Mouse (Mus musculus) A20 (cell line): ENCODE data around the gene Slc38a11.

Experiments used
- DNase-seq: peaks from one replicate; pipeline ENCODE4 v3.0.0-alpha.2; 2011; ENCODE audit warnings: low read depth, low spot score

Slc38a11 gene

DNA sequence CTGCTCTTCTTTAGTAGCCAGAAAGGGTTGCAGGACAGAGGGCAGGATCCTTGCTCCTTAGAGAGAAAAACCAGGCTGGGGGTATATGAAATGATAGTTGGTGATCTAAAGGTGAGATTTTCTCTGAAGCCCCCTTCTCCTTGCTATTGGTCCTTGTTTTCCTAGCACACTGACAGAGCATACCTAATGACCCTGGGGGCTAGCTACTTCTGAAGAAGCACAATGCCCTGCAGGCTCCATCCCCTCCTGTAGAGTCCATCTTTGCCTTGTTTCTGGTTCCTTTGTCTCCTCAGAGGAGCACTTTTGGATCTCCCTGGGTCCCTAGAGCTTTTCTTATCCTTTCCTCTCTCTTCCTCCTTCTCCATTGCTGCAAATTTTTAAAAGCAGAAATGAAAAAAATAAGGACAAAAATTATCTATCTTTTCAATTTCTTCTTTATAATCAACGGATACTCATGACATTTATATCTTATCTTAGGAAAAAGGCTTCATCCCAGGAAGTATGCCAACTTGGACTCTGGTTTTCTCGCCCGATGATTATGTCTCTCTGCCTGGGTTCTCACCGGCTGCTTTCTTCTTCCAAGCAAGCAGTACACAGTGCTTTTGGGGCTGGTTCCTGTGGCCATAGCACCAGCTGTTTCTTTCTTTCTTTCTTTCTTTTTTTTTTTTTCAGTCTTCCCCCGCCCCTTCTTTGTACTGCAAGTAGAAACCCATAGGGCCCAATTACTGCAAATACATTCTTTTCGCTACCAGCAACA lies 41.7 kb downstream of the Slc38a11 start:
- no peak for DNase-seq

DNA sequence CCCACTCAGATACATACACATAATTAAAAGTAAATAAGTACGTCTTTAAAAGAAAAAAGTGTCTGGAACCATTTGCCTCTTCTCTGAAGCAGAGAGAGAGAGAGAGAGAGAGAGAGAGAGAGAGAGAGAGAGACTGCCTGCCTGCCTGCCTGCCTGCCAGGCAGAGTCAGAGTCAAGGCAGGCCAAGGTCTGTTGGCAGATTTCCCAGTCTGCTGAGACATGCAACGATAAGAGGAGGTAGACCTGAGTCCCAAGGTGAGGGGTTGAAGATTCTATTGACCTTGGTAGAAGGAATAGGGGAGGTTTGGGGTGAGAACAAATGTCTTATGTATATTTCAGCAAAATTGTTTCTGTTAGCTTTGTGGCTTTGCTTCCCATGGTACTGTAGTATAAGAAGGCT lies 42.9 kb downstream of the Slc38a11 start:
- DNase-seq: no peak

DNA sequence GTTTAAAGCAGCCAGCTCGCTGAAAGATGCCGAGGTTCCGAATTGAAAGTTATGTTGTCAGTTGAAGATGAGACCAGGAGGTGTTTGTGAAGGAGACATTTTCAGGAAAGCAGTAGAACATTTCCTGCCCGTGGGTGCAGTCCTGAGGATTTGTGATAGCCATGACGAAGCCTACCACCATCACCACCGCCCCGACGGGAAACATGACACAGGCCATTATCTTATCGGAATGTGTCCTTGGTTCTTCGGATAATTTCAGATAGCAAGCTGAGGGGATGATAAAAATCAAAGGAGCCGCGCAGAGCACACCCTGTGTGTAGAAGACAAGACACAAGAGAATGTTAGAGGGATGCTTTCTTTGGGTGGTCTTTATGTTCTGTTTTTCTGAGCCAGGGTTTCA lies 47.1 kb downstream of the Slc38a11 start:
- no peak for DNase-seq

DNA sequence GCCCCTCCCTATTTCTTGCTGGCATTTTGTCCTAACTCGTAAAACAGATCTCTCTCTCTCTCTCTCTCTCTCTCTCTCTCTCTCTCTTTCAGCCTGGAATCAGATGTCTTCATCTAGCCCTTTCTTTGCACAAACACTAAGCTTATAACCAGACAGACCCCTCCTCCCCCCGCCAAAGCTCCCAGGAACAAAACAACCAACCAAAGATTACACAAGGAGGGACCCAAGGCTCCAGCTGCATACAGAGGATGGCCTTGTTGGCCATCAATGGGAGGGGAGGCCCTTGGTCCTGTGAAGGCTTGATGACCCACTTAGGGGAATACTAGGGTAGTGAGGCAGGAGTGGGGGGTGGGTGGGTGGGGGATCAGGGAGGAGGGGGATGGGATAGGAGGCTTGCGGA lies 52.6 kb downstream of the Slc38a11 start:
- no peak for DNase-seq

DNA sequence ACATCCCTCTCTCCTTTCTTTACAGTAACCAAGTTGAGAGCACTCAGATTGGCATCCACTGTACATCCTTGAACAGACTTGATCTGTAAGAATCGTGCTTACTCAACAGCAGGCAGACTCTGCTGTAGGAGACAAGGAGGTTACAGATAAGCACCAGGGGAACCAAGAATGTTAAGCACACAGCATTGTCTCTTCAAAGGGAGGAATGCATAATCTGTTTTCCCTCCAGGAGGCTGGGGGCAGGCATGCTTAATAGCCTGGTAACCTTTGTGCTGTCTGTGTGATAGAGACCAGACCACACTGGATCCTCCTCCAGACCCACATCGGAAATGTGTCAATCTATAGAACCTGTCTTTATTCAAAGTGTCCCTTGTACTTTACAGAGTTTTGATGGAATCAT lies 67.3 kb downstream of the Slc38a11 start:
- DNase-seq: no peak

DNA sequence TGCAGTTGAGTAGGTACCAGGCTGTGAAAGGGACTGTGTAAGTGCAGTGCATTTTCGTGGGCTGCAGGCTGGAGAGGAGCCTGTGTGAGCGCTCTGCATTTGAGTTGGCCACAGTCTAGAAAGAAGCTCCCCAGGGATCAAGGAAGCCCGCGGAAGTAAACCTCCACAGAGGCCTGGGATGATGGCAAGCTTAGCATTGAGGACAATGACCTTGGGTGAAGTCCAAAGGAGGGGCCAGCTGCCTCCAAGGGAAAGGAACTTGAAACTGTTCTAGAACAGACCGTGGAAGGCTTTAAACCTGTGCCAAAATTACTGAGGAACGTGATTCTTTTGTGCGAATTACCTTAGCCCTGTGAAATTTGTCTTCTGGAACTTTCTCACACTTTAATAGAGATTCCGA lies 69.7 kb downstream of the Slc38a11 start:
- DNase-seq: no peak

DNA sequence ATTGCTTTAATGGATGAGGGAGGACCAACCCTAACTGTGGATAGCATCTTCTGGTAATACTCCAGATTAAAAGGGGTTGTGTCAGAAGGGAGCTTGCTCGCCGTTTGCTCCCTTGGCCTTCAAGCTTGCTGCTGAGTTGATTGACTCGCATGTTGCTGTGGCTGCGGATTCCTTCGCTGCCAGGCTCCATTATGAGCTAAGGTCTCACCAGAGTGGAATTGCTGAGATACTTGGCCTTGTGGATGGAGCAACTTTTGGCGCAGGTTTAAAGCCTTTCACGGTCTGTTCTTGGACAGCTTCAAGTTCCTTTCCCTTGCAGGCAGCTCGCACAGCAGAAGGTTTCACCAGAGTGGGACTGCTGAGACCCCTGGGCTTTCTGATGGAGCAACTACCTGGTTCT lies 70.4 kb downstream of the Slc38a11 start:
- no peak for DNase-seq

DNA sequence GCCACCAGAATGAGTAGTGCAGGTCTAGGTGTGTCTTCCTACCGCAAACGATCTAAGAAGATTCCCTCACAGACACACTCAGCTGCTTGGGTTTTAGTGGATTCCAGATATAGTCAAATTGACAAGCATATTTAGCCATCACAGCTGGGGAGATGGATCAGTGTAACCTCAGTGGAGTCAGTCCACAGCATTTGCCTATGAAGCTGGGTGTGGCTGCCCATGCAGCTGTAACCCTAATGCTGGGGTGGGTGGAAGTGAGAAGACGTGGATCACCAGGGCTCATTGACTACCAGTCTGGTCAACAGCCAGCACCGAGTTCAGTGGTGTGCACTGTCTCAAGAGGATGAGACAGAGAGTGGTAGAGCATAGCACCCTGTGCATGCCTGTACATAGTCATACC lies 74.1 kb downstream of the Slc38a11 start:
- no peak for DNase-seq

DNA sequence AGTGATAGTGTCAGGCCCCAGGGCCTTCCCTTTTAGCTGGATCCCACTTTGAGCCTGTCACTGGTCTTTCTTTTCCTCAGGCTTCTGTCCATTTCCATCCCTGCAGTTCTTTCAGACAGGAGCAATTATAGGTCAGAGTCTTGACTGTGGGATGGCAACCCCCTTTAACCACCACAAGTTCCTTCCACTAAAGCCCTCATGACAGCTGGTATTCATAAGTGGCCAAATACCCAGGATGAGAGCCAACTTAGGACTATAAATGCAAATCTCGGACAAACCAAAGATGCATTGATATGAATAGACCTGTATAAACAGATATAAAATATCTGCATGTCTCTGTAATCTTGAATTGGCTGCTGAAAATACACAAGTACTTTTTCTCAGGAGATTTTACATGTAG lies 75.1 kb downstream of the Slc38a11 start:
- DNase-seq: no peak

DNA sequence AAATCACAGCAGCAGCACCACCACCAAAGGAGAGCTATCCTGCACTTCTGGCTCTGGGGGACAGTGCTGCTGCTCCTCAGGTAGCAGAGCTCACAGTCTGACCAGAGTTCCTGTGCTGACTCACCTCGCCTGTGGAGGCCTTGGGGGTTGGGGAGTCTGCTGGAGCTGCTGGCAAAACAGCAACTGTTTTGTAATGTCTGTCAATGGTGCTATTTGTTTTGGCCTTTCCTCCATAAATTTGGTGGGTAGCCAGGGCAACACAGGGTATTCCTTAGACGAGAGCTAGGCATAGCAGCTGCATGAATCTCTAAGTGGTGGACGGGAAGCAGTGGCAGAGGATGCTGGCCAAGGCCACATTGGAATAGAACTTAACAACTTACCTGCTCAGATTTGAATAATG lies 78.5 kb downstream of the Slc38a11 start:
- DNase-seq: no peak

DNA sequence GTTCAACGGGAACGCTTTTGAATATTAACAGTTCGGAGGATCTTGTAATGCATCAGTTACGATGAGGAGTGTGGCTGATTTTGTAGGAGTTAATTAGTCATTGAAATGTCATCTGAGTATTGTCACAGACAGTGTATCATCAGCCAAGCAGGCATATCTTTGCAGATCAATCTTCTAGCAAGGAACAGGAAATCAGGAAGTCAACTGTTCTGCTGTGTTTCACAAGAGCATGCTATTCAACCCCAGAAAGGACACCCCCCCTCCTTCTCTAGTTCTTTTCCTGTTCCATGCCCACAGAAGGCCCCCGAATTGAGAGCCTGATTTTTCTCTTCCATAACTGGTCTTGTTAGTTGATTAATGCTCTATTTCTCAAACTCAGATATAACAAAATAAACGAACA lies 80.9 kb downstream of the Slc38a11 start:
- DNase-seq: no peak

DNA sequence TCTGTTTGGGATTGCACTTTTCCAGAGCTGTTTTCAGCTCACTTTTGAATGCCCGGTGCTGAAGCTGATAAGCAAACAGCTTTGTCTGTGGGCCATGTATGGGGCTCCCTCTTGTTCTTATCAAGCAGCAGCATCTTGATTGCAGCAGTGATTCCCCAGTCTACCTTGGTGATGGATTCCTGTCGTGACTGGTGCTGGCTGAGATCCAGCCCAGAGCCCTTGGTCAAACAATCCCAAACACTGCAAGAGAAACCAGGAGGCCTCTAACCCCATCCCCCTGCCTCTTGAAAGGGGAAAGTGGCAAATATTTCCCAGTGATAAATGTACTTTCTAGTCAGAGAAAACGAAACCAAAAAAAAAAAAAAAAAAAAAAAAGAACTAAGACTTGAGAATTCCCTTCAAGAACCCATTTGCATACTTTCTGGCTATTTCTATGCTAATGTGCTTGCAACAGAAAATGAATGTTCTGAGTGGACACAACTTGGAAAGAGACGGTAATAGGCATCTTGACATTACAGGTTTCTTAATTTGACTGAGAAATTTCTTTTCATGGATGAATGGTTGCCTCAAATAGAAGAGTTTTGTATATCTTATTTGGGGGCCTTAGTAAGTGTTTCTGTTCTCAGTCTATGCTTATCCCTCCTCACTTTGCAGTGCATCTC lies 84.7 kb downstream of the Slc38a11 start:
- DNase-seq: no peak

DNA sequence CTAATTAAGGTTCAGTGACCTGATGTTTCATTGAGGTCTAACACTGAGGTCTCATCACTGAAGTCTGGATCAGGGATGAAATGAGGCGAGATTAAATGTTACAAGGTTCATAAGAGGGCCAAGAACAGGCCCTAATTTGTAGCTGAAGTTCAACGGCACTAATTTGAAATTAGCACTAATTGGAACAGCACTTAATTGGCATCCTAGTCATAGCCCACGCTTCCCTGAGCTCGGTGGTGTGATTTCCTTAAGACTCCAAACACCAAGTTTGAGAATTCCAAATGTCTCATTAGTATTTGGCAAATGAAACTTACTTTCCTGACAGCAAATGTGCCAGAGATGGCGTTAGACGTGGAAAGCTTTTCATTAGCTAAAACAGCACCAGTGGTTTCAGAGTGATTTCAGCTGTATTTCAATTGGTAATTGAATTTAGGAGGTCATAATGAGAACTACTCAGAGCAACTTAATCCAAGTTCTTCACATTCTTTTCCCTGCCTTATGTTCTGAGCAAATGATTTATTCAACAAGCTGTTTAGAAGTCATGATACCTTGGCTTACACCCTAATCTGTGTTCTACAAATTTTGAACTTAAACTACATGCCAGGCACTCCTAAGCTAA lies 88.3 kb downstream of the Slc38a11 start:
- no peak for DNase-seq

DNA sequence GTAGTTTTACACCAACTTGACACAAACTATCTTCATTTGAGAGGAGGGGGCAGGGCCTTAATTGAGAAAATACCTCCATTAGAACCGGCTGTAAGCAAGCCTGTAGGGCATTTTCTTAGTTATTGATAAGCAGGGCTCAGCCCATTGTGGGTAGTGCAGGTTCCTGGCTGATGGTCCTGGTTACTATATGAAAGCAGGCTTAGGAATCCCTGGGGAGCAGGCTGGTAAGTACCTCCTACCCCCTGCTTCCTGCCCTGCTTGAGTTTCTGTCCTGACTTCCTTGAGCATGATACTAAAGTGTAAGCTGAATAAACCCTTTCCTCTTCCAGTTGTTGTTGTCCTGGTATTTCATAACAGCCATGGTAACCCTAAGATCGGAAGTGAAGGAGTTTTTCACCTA lies 89.9 kb downstream of the Slc38a11 start:
- no peak for DNase-seq

DNA sequence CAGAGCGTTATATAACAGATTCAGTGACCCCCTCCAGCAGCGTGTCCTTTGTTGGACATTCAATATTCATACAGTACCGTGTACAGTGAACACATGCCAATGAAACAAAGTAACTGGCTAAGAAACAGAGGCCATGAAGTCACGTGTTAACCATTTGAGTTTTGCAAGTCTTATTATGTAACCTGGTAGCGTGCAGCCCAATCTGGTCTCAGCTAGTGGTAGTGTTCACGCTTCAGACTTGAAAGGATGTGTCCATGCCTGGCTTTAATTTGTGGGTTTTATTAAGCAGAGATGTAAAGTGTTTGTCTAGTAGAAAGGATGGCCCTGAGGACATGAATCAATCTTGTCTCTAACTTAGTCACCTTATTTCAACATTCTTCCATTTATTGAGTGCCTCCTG lies 95.1 kb downstream of the Slc38a11 start:
- DNase-seq: no peak

DNA sequence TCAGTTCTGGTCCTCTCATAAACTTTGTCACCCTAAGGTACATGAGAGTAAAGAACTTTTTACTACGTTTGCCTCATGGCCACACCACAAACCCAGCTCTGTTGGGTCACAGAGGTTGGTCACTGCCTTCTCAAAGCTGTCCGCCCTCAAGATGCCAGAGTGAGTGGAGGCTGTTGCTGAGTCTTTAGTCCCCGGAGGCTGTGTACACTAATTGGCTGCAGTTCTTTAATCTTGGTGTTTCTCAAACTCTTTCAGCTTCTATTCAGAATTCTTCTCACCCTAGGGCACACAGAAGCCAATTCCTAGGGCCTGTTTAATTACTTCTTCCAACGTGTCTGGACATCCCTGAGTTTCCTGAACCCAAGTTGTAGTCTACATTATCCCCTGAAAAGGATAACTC lies 96.0 kb downstream of the Slc38a11 start:
- DNase-seq: no peak

DNA sequence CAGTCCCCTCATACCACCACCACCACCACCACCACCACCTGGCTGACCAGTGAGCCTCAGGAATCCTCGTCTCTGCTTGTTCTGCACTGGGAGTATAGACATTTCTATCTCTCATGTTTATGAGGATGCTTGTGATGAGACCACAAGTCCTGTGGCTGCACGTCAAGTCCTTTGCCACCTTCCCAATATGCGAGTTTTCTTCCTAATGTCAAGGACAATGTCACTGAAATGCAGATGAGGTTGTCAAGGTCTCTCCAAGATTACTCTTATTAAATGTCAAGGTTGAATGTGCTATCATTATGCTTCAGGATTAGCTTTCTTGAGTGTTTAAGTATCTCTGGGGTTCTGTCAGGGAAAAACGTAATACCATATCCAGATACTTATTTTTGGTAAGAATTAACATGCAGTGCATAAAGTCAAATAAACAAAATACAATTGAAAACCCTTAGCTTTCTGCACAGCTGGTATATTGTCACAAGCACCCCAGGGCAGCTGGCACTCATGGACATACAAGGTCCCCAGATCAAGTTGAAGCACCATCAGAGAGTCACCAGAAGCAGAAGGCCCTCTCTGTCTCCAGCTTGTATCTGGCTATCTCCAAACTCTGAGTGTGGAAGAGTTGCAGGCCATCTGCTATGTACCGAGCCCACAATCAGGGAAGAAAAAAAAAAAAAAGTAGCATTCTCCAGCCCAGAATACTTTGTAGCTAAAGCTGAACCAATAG lies 97.1 kb downstream of the Slc38a11 start:
- DNase-seq: no peak
